Mouse (Mus musculus): Measurements from ENCODE around the gene Marveld2. TPM values are rescaled to one million over a fixed set of nuclear protein-coding genes. Genes with fewer than 3 reads are reported as not detected.

Gene Marveld2
- total RNA-seq (2018; cell fraction: chromatin; rRNA removed): under 1 TPM in 13 of 26 experiments, not detected in 13; 0.29 to 0.77 (median 0.43) TPM
- total RNA-seq (2018; cell fraction: cytosol; rRNA removed): under 1 TPM in 22 of 26 experiments, not detected in 4; 0.03 to 0.33 (median 0.09) TPM
- total RNA-seq (2018; cell fraction: nucleus; rRNA removed): 1 to 10 TPM in 1 of 26 experiments, under 1 TPM in 14, not detected in 11; 0.20 to 1.0 (median 0.39) TPM
- polyA plus RNA-seq (2018): 0.15 to 0.27 TPM in 2 of 3 replicates, not detected in the other

DNA sequence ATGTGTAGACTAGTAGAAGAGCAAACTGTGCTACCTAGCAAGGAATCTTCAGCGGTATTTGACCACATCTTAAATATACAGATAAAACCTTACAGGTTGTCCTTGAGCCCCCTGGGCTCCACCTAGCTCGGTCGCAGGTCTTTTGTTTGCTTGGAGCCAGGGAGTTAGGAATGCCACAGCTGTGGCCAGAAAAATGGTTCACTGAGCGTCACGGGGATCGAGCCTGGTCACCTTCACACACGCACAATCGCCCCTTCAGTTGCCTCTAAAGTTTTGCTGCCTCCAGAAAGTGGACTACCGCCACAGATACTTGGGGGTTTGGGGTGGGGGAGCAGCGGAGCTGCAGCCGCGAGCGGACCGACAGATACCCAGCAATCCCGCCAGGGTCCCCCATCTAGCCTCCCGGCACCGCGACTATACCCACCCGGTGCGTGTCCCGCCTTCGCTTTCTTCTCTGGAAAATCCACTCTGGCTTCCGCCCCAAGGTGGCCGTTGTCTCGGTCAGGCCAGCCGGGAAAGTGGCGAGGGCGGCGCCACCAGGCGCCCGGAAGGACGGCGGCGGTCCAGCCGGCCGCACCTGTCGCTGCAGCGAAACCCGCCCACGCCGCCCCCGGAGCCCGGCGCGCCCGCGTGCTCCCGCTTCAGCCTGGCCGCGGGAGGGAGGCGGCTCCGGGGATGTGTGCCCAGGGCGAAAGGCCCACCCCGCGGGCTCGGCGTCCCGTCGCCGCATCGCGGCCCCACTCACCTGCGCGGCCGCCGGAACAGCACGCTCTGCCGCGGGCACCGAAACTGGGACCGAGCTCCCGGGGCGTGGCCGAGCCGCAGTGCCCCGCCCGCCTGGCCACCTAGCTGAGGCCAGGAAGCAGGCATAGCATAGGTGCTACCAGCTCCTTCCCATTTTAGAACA is at the start of gene Marveld2:
Marveld2 (minus strand) TSS at position 791 of the 907 bp plus-strand sequence.
- Histone ChIP-seq H3K79me2 (ENCODE audit: inconsistent target) (no peaks in the 10 kb centered on the region), H3K4me3 (ENCODE audit: inconsistent target) (no peak within 1 kb of the TSS), H3K27ac (no peak within 1 kb of the TSS), H3K36me3 (ENCODE audit: inconsistent target) (peaks cover 30% of the 10 kb centered on the region; the same call in 1 of the 2 replicates)
- WGBS (ENCODE audit: missing documents): 25% methylated on average over 71 of the region's 77 CpGs

- Histone ChIP-seq H3K4me3 (ENCODE audit: inconsistent target) (no peak overlapping the region), H3K27ac (no peak overlapping the region), H3K36me3 (ENCODE audit: inconsistent target) (0 out of 2 replicates have a peak, but pooled peaks cover 3% of the 10 kb centered on the region), H3K79me2 (ENCODE audit: inconsistent target) (peaks cover 66% of the 10 kb centered on the region)
- WGBS (ENCODE audit: missing documents): 31% methylated on average over 4 of the region's 4 CpGs
These were observed 43.2 kb upstream of the Marveld2 start for GRCm38 (mm10) chr13:100659864-100660456.

DNA sequence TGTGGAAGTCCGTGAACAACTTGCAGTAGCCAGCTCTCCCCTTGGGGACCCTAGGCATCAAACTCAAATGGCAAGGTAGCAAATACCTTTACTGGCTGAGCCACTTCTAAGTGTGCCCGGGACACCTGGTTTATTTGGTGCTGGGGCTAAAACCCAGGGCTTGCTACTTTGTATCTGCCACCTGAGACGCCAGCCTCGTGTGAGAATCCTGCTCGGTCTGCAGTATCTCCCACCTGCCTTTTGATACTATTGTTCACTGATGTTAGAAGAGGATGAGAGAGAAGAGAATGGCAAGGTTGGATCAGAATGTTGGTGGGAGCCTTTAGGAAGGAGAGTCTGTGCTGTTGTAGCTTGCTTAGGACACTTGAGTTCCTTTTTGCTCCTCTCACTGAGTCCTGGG is 41.3 kb upstream of the Marveld2 start:
- H3K27ac ChIP-seq: no peak overlapping the region
- 89% methylated on average over 5 of the region's 5 CpGs for WGBS (ENCODE audit: missing documents)
- peaks cover 85% of the 10 kb centered on the region for H3K79me2 ChIP-seq (ENCODE audit: inconsistent target)
- H3K4me3 ChIP-seq (ENCODE audit: inconsistent target): no peak overlapping the region
- H3K36me3 ChIP-seq (ENCODE audit: inconsistent target): no peaks in the 10 kb centered on the region

GRCm38 (mm10) chr13:100651439-100652186 is 34.8 kb upstream of the Marveld2 start, which contains the start of gene Taf9:
Gene Taf9 (plus strand): TSS chr13:100651579.
- H3K36me3 ChIP-seq (ENCODE audit: inconsistent target): no peaks in the 10 kb centered on the region
- under 1% methylated on average over 51 of the region's 63 CpGs for WGBS (ENCODE audit: missing documents)
- peak within 1 kb of the TSS; percentile 99 for H3K4me3 ChIP-seq (ENCODE audit: inconsistent target)
- H3K27ac ChIP-seq: peak within 1 kb of the TSS; percentile 70
- peaks cover 79% of the 10 kb centered on the region for H3K79me2 ChIP-seq (ENCODE audit: inconsistent target)

GRCm38 (mm10) chr13:100650550-100651438 is 34.0 kb upstream of the Marveld2 start, which contains the start of the genes Ak6 and Rad17:
Gene Ak6 (plus strand): TSS chr13:100650979.
Gene Rad17 (minus strand): TSS chr13:100651051.
- H3K27ac ChIP-seq: peak within 1 kb of the TSS; percentile 70
- under 1% methylated on average over 72 of the region's 73 CpGs for whole genome bisulfite sequencing (ENCODE audit: missing documents)
- H3K4me3 ChIP-seq (ENCODE audit: inconsistent target): peak within 1 kb of the TSS; percentile 99
- 0 out of 2 replicates have a peak, but pooled peaks cover 1% of the 10 kb centered on the region for H3K36me3 ChIP-seq (ENCODE audit: inconsistent target)
- peaks cover 74% of the 10 kb centered on the region for H3K79me2 ChIP-seq (ENCODE audit: inconsistent target)

GRCm38 (mm10) chr13:100648223-100648622 is 31.5 kb upstream of the Marveld2 start:
- Histone ChIP-seq H3K4me3 (ENCODE audit: inconsistent target) (no peak overlapping the region), H3K79me2 (ENCODE audit: inconsistent target) (peaks cover 50% of the 10 kb centered on the region), H3K27ac (peak overlapping the region; percentile 24), H3K36me3 (ENCODE audit: inconsistent target) (peaks cover 27% of the 10 kb centered on the region)
- 26% methylated on average over 8 of the region's 8 CpGs for WGBS (ENCODE audit: missing documents)

GRCm38 (mm10) chr13:100642471-100643209 is 25.9 kb upstream of the Marveld2 start:
- peaks cover 46% of the 10 kb centered on the region for H3K36me3 ChIP-seq (ENCODE audit: inconsistent target)
- H3K4me3 ChIP-seq (ENCODE audit: inconsistent target): no peak overlapping the region
- WGBS (ENCODE audit: missing documents): 39% methylated on average over 4 of the region's 4 CpGs
- peak overlapping the region; percentile 31; the same call in 1 of the 2 replicates for H3K27ac ChIP-seq
- H3K79me2 ChIP-seq (ENCODE audit: inconsistent target): peaks cover 12% of the 10 kb centered on the region; the same call in 1 of the 2 replicates

DNA sequence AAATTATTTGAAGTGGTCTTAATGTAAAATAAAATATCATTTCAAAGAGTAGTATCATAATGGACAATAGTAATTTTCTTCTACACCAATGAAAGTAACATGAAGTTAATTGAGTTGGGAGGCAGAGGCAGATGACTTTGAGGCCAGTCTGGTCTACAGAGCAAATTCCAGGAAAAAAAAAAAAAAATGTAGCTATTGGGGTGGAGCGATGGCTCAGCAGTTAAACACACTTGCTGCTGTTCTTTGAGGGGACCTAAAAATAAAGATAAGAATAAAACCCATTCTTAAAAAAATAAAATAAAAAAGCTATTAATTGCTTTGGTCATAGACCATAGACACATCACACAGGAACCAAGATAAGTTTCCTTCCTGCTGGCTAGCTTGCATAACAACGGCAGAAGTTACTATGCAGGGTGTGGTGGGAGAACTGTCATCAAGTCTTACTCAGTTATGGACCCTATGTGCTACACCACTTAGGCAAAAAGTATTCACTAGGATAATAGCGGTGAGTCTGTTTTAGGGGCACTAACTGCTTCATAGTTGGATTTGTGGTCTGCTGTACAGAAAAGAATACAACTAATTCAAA is 17.4 kb upstream of the Marveld2 start:
- Histone ChIP-seq H3K36me3 (ENCODE audit: inconsistent target) (peaks cover 77% of the 10 kb centered on the region), H3K79me2 (ENCODE audit: inconsistent target) (no peaks in the 10 kb centered on the region), H3K27ac (no peak overlapping the region), H3K4me3 (ENCODE audit: inconsistent target) (no peak overlapping the region)
- WGBS (ENCODE audit: missing documents): 58% methylated on average over 3 of the region's 3 CpGs

DNA sequence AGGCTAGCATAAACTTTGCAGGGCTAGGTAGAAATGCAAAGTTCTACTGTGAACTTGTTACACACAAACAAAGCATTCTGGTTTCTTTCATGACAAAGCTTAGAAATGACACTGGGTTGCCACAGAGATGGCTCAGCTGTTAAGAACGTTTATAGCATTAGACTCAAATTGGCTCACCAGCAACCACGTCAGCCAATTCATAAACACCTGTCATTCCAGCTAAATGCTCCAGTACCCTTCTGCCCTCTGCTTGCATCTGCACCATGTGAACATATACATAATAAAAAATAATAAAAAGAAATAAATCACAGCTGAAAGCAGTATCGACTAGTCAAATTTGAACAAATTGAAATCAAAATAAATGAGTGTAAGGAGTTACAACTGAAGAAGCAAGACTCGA is 5.5 kb upstream of the Marveld2 start:
- Histone ChIP-seq H3K27ac (no peak overlapping the region), H3K4me3 (ENCODE audit: inconsistent target) (no peak overlapping the region), H3K79me2 (ENCODE audit: inconsistent target) (no peaks in the 10 kb centered on the region), H3K36me3 (ENCODE audit: inconsistent target) (peaks cover 74% of the 10 kb centered on the region)
- WGBS (ENCODE audit: missing documents): 98% methylated on average over 4 of the region's 4 CpGs

DNA sequence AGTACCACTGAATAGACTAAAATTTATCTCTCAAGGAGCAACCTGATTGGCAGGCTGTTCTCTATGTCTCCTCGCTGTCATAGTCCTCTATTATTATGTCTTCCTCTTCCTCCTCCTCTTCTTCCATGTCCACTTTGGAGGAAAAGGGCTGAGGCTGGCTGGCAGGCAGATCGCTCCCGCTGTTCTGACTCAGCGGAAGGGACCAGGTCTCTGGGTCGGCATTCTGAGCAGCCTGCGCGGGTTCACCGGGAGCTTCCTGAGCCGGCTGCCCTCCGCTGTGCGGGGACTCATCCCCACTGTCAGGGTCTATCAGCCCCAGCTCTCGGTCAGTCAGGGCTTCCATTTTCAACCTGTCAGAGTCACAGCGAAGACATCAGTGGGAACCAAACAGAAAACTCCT is 812 bp upstream of the Marveld2 start:
- Histone ChIP-seq H3K36me3 (ENCODE audit: inconsistent target) (peaks cover 41% of the 10 kb centered on the region), H3K27ac (no peak overlapping the region), H3K4me3 (ENCODE audit: inconsistent target) (no peak overlapping the region), H3K79me2 (ENCODE audit: inconsistent target) (no peaks in the 10 kb centered on the region)
- WGBS (ENCODE audit: missing documents): 93% methylated on average over 11 of the region's 13 CpGs

- Histone ChIP-seq H3K36me3 (ENCODE audit: inconsistent target) (peaks cover 8% of the 10 kb centered on the region; the same call in 1 of the 2 replicates), H3K4me3 (ENCODE audit: inconsistent target) (no peak overlapping the region), H3K79me2 (ENCODE audit: inconsistent target) (no peaks in the 10 kb centered on the region), H3K27ac (no peak overlapping the region)
- 90% methylated on average over 2 of the region's 2 CpGs for WGBS (ENCODE audit: missing documents)
These were observed 3.9 kb downstream of the Marveld2 start for GRCm38 (mm10) chr13:100612903-100613302.

GRCm38 (mm10) chr13:100612251-100612650 is 4.5 kb downstream of the Marveld2 start:
- 92% methylated on average over 9 of the region's 10 CpGs for WGBS (ENCODE audit: missing documents)
- peaks cover 2% of the 10 kb centered on the region; the same call in 1 of the 2 replicates for H3K36me3 ChIP-seq (ENCODE audit: inconsistent target)
- no peak overlapping the region for H3K4me3 ChIP-seq (ENCODE audit: inconsistent target)

More at GRCm38 (mm10) chr13:100612251-100612650, 4.5 kb downstream of the Marveld2 start:
- Histone ChIP-seq H3K27ac (no peak overlapping the region), H3K79me2 (ENCODE audit: inconsistent target) (no peaks in the 10 kb centered on the region)
